Mouse (Mus musculus): ENCODE measurements at regions not wholly inside any gene's neighbourhood (a gene's known extent, or its start where the extent isn't known, plus 50 kb on each side); places are given as distances from the start of the nearest gene placed in this dataset.

DNA sequence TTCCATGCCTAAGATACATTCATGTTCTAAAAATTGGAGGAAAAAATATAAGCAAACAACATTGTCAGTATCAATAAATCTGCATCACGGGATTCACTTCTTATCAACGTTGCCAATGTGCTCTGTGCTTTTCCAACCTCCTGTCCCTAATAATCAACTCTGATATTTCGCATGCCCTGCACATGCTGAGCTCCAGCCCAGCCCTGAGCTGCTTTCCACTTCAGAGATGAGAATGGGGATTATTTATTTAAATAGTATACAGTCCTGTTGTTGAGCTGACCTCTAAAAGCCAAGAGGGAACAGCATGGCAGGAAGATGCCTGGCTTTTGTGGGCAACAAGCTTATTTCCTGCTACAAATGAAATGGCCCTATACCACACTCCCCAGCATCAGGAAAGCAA is 786.2 kb downstream of the Car8 start:
- TF ChIP-seq CTCF (IDR thresholded peaks at IDR 0.05; ENCODE audit: low read depth) (no peak), EP300 (IDR thresholded peaks at IDR 0.05; ENCODE audit: low read depth) (no peak)

All from heart, postnatal 0 days (tissue).